16 mouse cellular contexts compared by ENCODE assay signal in the genomic region with DNA sequence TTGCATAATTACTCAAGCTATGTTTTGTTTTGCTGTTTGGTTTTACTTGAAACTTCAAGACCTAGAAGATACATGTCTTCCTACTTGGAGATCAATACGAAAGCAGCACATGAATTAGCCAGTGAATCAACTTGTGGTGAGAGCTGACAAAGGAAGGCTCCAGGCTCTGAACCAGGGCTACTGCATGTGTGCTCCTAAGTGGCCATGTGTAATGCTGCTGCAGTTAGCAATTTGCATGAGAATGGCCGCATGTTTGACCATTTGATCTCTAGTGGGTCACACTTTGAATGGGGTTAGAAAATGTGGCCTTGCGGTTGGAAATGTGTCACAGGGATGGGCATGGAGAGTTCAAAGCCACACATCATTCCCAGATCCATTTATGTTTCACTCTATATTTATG.
"Had no signal": no experiment of that assay in that cellular context is flagged by ENCODE, and none has a peak within 500 bp of the region (broad histone marks: within the 10 kb centered on the region; RNA-seq: fewer than 3 reads in every experiment).

No protein-coding gene starts in this region.

- H3K27me3 ChIP-seq: limb, embryonic 15.5 days; liver, embryonic 12.5 days; megakaryocyte, embryonic 14.5 days; neural tube, embryonic 15.5 days had no signal

- H3K9ac ChIP-seq: limb, embryonic 15.5 days; liver, embryonic 12.5 days; lung, embryonic 14.5 days; neural tube, embryonic 15.5 days had no signal

- H3K4me1 ChIP-seq: limb, embryonic 15.5 days; liver, embryonic 12.5 days; megakaryocyte, embryonic 14.5 days; neural tube, embryonic 15.5 days had no signal

- H3K36me3 ChIP-seq: limb, embryonic 15.5 days; liver, embryonic 12.5 days; neural tube, embryonic 15.5 days had no signal

- H3K4me2 ChIP-seq: limb, embryonic 15.5 days; liver, embryonic 12.5 days; lung, embryonic 14.5 days; neural tube, embryonic 15.5 days had no signal

- H3K27ac ChIP-seq: kidney, postnatal 0 days; limb, embryonic 15.5 days; liver, embryonic 12.5 days; macrophage; neural tube, embryonic 15.5 days had no signal

- H3K4me3 ChIP-seq: limb, embryonic 15.5 days; liver, embryonic 12.5 days; megakaryocyte, embryonic 14.5 days; neural tube, embryonic 15.5 days had no signal

- H3K9me3 ChIP-seq: limb, embryonic 15.5 days; liver, embryonic 12.5 days; megakaryocyte, embryonic 14.5 days; neural tube, embryonic 15.5 days had no signal

- DNase-seq: kidney, adult 9 months; kidney, postnatal 36 days; layer of hippocampus, adult 9-11 months; layer of hippocampus, postnatal 36 days; lung, embryonic 14.5 days; lung, postnatal 14 days; midbrain, embryonic 14.5 days; right cerebral cortex, adult 18-20 months; right cerebral cortex, postnatal 25 days; thymus, postnatal 4 days had no signal

- ATAC-seq: liver, embryonic 12.5 days had no signal
